10 mouse cellular contexts compared by ENCODE assay signal in the genomic region with DNA sequence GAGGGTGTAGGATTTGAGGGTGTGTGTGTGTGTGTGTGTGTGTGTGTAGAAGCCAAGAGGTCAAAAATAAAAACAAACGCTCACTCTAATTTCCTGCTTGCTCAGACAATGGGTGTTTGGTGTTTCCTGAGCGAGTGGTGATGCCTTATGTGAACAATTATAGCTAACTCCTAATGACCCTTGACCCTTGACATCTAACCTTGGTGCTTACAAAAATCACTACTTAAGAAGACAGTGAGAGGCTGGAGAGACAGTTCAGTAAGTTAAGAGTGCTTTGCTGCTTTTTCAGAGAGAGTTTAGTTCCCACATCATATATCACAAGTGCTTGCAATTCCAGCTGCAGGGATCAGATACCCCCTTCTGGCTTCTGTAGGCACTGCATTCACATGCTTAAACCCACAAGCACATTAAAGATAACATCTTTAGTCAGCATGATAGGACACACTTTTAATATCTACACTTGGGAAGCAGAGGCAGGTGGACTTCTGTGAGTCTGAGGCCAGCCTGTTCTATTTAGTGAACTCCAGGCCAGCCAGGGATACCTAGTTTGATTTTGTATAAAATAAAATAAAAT. TPM values are rescaled to one million over a fixed set of nuclear protein-coding genes. Genes with fewer than 3 reads are reported as not detected.
DNase-seq lines count a peak whose midpoint lies in the region; ATAC-seq lines count a peak whose summit lies in the region.
"Had no signal": no experiment of that assay in that cellular context is flagged by ENCODE, and none has a peak within 500 bp of the region (broad histone marks: within the 10 kb centered on the region; RNA-seq: fewer than 3 reads in every experiment).

No protein-coding gene starts in this region.

- DNase-seq in kidney, postnatal 4 days: peak; percentile 39 to 62
- DNase-seq in CD4-positive helper T cell, adult 2 months (ENCODE audit: low read depth, low spot score): peak; percentile 29
- peak; percentile 78 for DNase-seq in NIH3T3 (ENCODE audit: low read depth)
- DNase-seq in induced T-regulatory cell, adult 2 months (ENCODE audit: low read depth): peak; percentile 50
- no peak for DNase-seq in cerebellum, postnatal 36 days
- DNase-seq in cerebellum, postnatal 25 days: no peak

- WGBS in kidney, embryonic 15.5 days: 24% methylated on average over 2 of the region's 2 CpGs
- WGBS in midbrain, embryonic 15.5 days: 73% methylated on average over 2 of the region's 2 CpGs

- no peak overlapping the region for H3K4me2 ChIP-seq in kidney, embryonic 15.5 days
- no peak overlapping the region for H3K4me2 ChIP-seq in midbrain, embryonic 15.5 days
- H3K4me2 ChIP-seq: liver, embryonic 15.5 days had no signal

- H3K36me3 ChIP-seq in kidney, embryonic 15.5 days: no peaks in the 10 kb centered on the region
- no peaks in the 10 kb centered on the region for H3K36me3 ChIP-seq in midbrain, embryonic 15.5 days (replicated peaks)
- H3K36me3 ChIP-seq: liver, embryonic 15.5 days had no signal

- H3K4me1 ChIP-seq in kidney, embryonic 15.5 days: no peaks in the 10 kb centered on the region
- H3K4me1 ChIP-seq in midbrain, embryonic 15.5 days: no peaks in the 10 kb centered on the region
- H3K4me1 ChIP-seq: liver, embryonic 15.5 days had no signal

- no peak overlapping the region for H3K4me3 ChIP-seq in kidney, embryonic 15.5 days (replicated peaks)
- no peak overlapping the region for H3K4me3 ChIP-seq in midbrain, embryonic 15.5 days
- H3K4me3 ChIP-seq: liver, embryonic 15.5 days had no signal

- no peaks in the 10 kb centered on the region for H3K9me3 ChIP-seq in kidney, embryonic 15.5 days (replicated peaks)
- H3K9me3 ChIP-seq in midbrain, embryonic 15.5 days: no peaks in the 10 kb centered on the region
- H3K9me3 ChIP-seq: liver, embryonic 15.5 days had no signal

- H3K27me3 ChIP-seq in kidney, embryonic 15.5 days: no peaks in the 10 kb centered on the region
- H3K27me3 ChIP-seq in midbrain, embryonic 15.5 days (replicated peaks): no peaks in the 10 kb centered on the region
- H3K27me3 ChIP-seq: liver, embryonic 15.5 days had no signal

- H3K9ac ChIP-seq in kidney, embryonic 15.5 days: no peak overlapping the region
- no peak overlapping the region for H3K9ac ChIP-seq in midbrain, embryonic 15.5 days
- H3K9ac ChIP-seq: liver, embryonic 15.5 days had no signal

- H3K27ac ChIP-seq in kidney, embryonic 15.5 days: no peak overlapping the region
- no peak overlapping the region for H3K27ac ChIP-seq in midbrain, embryonic 15.5 days
- H3K27ac ChIP-seq: liver, embryonic 15.5 days had no signal

- ATAC-seq in kidney, embryonic 15.5 days (replicated peaks; ENCODE audit: low FRiP score): no peak
- no peak for ATAC-seq in midbrain, embryonic 15.5 days (replicated peaks)
- ATAC-seq: forebrain, embryonic 16.5 days had no signal

RNA-seq across cellular contexts. Expression of a gene that starts 8.7 kb away (rescaled TPM):
- 0.28 and 0.31 TPM in 2 replicates for polyA plus RNA-seq in kidney, embryonic 15.5 days (2015; fragmentation: Nextera tagmentation; extraction: Ambion mirVana)
- not detected in 2 replicates for polyA plus RNA-seq in midbrain, embryonic 15.5 days (2015; fragmentation: Nextera tagmentation; extraction: Ambion mirVana)
- polyA plus RNA-seq: forebrain, embryonic 16.5 days had no signal

RNA-seq across cellular contexts. Expression of a gene that starts 15.5 kb away (rescaled TPM):
- 0.06 TPM in 1 of 2 replicates, not detected in the other for polyA plus RNA-seq in kidney, embryonic 15.5 days (2015; fragmentation: Nextera tagmentation; extraction: Ambion mirVana)
- not detected in 2 replicates for polyA plus RNA-seq in midbrain, embryonic 15.5 days (2015; fragmentation: Nextera tagmentation; extraction: Ambion mirVana)
- polyA plus RNA-seq: forebrain, embryonic 16.5 days had no signal

RNA-seq across cellular contexts. Expression of a gene that starts 33.1 kb away (rescaled TPM):
- 0.34 TPM in 1 of 2 replicates, not detected in the other for polyA plus RNA-seq in kidney, embryonic 15.5 days (2015; fragmentation: Nextera tagmentation; extraction: Ambion mirVana)
- not detected in 2 replicates for polyA plus RNA-seq in midbrain, embryonic 15.5 days (2015; fragmentation: Nextera tagmentation; extraction: Ambion mirVana)
- polyA plus RNA-seq: forebrain, embryonic 16.5 days had no signal

RNA-seq across cellular contexts. Expression of a gene that starts 56.8 kb away (rescaled TPM):
- 129 and 140 TPM in 2 replicates for polyA plus RNA-seq in kidney, embryonic 15.5 days (2015; fragmentation: Nextera tagmentation; extraction: Ambion mirVana)
- 173 and 176 TPM in 2 replicates for polyA plus RNA-seq in midbrain, embryonic 15.5 days (2015; fragmentation: Nextera tagmentation; extraction: Ambion mirVana)

Comparison
In these comparisons a context has a peak if more than half of its experiments do, and no peak if none do; other contexts are left out.
1. DNase-seq: peak in kidney, postnatal 4 days (2 of 2), CD4-positive helper T cell, adult 2 months (single experiment), NIH3T3 (single experiment) and induced T-regulatory cell, adult 2 months (single experiment); none in cerebellum, postnatal 36 days (0 of 2) and cerebellum, postnatal 25 days (0 of 2).